Mouse (Mus musculus): ENCODE measurements around the gene Lin37.

DNA sequence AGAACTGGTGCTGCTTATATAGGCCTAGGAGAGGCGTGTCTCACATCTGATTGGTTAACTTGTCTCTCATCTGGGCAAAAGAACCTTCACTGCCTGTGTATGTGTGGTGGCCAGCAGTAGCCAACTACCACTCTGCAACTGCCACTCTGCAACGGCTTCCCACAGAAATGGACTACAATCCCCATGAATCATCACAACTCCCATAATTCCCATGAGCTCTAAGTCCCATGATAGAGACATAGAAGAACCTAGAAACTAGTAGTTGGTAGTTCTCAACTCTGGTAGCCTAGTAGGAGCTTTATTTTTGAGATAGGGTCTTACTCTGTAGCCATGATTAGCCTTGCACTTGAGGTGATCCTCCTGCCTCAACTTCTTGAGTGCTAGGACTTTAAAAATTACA lies 9.8 kb downstream of the Lin37 start:
- no peak for TF ChIP-seq CTCF (IDR thresholded peaks at IDR 0.05; ENCODE audit: insufficient read depth, low read depth, low read length)
- TF ChIP-seq POLR2A (IDR thresholded peaks at IDR 0.05; ENCODE audit: insufficient read depth, low read depth, low read length) = no peak

Measured in olfactory bulb, adult 2 months (tissue).